Mouse (Mus musculus): Measurements from ENCODE around the gene Snrpf. TPM values are rescaled to one million over a fixed set of nuclear protein-coding genes. Genes with fewer than 3 reads are reported as not detected.

The Snrpf gene
- polyA plus RNA-seq, 1 experiment = 38.6 TPM

DNA sequence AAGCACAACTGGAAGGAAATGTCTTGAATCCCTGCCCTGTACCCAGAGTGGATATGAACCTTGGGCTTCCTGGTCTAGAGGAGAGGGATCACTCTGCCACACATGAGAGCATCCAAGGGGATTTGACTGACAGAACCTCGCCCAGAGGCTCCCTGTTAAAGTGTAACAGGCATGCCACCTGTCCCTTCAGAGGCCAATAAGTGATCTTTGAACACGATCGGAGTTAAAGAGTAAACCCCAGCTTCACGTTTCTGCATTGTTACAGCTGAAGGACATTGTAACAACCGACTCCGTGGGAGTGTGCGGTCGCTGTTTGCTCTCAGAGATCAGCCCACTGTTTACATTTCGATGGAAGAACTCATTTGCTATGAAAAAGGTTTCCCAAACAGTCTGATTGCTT lies 34.2 kb upstream of the Snrpf start:
- Histone ChIP-seq H3K36me3 (ENCODE audit: control insufficient read depth, insufficient read depth, low read length) (no peaks in the 10 kb centered on the region), H3K27me3 (ENCODE audit: control insufficient read depth, insufficient read depth, low read length) (no peaks in the 10 kb centered on the region), H3K4me3 (ENCODE audit: low read depth, low read length) (no peak overlapping the region), H3K4me1 (ENCODE audit: control insufficient read depth, insufficient read depth, insufficient read length, low read length) (peaks cover 6% of the 10 kb centered on the region; the same call in 1 of the 2 replicates), H3K27ac (ENCODE audit: insufficient read depth, low read depth, low read length) (peak overlapping the region; percentile 86)
- TF ChIP-seq POLR2A (IDR thresholded peaks at IDR 0.05; ENCODE audit: low read depth, low read length) (no peak; the same call in 1 of the 2 replicates), CTCF (IDR thresholded peaks at IDR 0.05; ENCODE audit: extremely low read depth, insufficient read length, insufficient replicate concordance, low read depth, low read length) (no peak)
- WGBS = 10% methylated on average over 9 of the region's 9 CpGs

DNA sequence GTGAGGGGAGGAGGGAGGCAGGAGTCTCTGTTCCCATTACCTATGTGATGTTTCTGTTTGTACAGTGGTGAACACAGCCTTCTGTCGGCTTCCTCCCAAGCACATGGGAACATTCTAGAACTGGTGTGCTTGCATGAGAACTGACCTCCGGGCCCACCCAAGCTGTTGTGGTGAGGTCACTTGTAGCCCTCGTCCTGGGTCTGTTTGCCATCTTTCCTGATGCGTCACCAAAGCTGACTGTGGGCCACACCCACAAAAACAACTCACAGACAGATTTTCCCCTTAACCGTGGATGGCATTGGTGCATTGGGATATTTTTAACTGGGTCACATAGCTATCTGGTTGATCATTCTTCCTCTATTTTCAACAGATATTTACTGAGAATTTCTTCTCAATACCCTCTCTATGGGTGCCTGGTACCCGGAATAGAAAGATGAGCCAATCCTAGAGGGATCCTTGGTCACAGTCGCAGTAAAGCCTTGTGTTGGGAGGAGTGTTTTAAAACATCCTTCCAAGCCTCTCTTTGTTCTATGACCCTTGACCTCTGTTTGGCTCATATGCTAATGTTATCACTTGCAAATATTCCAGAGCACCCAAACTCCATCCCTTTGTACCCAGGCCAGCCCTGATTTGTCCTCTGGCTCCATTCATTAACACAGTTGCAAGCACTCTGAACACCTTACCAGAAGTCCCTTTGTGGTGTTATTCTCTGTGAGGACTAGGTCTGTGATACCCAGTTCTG lies 31.1 kb upstream of the Snrpf start:
- H3K36me3 ChIP-seq (ENCODE audit: control insufficient read depth, insufficient read depth, low read length) = no peaks in the 10 kb centered on the region
- TF ChIP-seq POLR2A (IDR thresholded peaks at IDR 0.05; ENCODE audit: low read depth, low read length) = no peak
- no peak for TF ChIP-seq CTCF (IDR thresholded peaks at IDR 0.05; ENCODE audit: extremely low read depth, insufficient read length, insufficient replicate concordance, low read depth, low read length)
- WGBS = 38% methylated on average over 7 of the region's 7 CpGs
- peaks cover 6% of the 10 kb centered on the region; the same call in 1 of the 2 replicates for H3K4me1 ChIP-seq (ENCODE audit: control insufficient read depth, insufficient read depth, insufficient read length, low read length)
- no peaks in the 10 kb centered on the region for H3K27me3 ChIP-seq (ENCODE audit: control insufficient read depth, insufficient read depth, low read length)
- H3K4me3 ChIP-seq (ENCODE audit: low read depth, low read length) = no peak overlapping the region
- no peak overlapping the region for H3K27ac ChIP-seq (ENCODE audit: insufficient read depth, low read depth, low read length)

DNA sequence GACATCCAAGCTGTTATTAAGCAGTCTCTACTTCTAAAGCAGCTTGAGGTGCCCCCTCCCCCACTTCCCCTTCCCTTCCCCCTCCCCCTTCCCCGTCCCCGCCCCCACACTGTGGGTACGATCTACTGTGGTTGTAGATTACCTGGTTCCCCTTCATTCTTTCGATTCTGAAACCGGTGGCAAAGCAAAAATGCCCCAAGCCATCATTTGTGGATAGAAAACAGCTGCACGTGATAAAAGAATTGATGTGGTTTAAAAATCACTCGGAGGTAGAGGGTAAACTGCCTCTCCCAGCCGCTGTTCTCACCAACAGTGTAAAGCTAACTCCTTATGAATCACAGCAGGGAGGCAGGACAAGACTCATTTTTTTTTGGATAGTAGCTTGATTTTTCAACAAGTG lies 25.3 kb upstream of the Snrpf start:
- H3K36me3 ChIP-seq (ENCODE audit: control insufficient read depth, insufficient read depth, low read length) = no peaks in the 10 kb centered on the region
- 72% methylated on average over 8 of the region's 8 CpGs for WGBS
- TF ChIP-seq CTCF (IDR thresholded peaks at IDR 0.05; ENCODE audit: extremely low read depth, insufficient read length, insufficient replicate concordance, low read depth, low read length) = no peak
- no peak overlapping the region for H3K27ac ChIP-seq (ENCODE audit: insufficient read depth, low read depth, low read length)
- H3K4me1 ChIP-seq (ENCODE audit: control insufficient read depth, insufficient read depth, insufficient read length, low read length) = no peaks in the 10 kb centered on the region
- H3K4me3 ChIP-seq (ENCODE audit: low read depth, low read length) = no peak overlapping the region
- no peaks in the 10 kb centered on the region for H3K27me3 ChIP-seq (ENCODE audit: control insufficient read depth, insufficient read depth, low read length)

DNA sequence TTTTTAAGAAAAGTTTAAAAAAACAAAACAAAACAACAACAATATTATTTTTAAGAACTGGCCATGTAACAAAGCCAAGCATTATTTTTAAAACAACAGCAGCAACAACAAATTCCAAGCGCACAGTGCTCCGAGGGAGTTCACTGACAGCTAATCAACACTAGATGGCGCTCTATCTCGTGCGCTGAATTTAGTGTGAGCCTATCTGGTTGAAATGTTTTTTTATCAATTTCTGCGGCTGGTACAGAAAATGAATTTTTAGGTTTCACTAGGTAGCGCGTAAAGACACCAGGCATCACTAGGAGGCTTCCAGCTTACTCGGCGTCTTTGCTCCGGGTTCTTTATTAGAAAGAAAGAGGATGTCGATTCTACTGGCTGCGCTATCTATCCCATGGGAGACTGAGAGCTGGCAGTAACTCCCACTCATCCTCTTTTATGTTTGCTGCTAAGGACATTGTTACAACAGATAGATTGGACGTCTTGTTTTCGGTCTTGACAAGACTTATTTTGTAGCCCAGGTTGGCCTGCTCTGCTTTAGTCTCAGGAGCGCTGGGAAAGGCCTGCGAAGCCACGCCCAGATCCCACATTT lies 22.0 kb upstream of the Snrpf start:
- Histone ChIP-seq H3K36me3 (ENCODE audit: control insufficient read depth, insufficient read depth, low read length) (no peaks in the 10 kb centered on the region), H3K27ac (ENCODE audit: insufficient read depth, low read depth, low read length) (no peak overlapping the region), H3K4me3 (ENCODE audit: low read depth, low read length) (no peak overlapping the region), H3K4me1 (ENCODE audit: control insufficient read depth, insufficient read depth, insufficient read length, low read length) (no peaks in the 10 kb centered on the region), H3K27me3 (ENCODE audit: control insufficient read depth, insufficient read depth, low read length) (no peaks in the 10 kb centered on the region)
- WGBS = 42% methylated on average over 18 of the region's 18 CpGs
- no peak for TF ChIP-seq POLR2A (IDR thresholded peaks at IDR 0.05; ENCODE audit: low read depth, low read length)
- TF ChIP-seq CTCF (IDR thresholded peaks at IDR 0.05; ENCODE audit: extremely low read depth, insufficient read length, insufficient replicate concordance, low read depth, low read length) = peak; percentile 62; the same call in 1 of the 2 replicates

DNA sequence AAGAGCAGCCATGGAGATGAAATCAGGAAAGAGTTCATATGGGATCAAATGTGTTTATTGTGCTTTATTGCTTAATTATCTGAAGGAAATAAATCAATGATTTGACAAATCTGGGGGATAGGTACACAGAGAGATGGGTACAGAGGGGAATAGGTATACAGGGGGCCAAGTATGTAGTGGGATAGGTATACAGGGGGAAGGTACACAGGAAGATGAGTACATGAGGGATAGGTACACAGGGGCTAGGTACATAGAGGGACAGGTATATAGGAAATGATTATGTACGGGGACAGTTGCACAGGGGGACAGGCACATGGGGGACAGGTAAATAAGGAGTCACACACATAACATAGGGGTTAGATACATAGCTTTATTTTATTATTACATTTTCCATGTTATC lies 21.4 kb upstream of the Snrpf start:
- Histone ChIP-seq H3K4me1 (ENCODE audit: control insufficient read depth, insufficient read depth, insufficient read length, low read length) (no peaks in the 10 kb centered on the region), H3K4me3 (ENCODE audit: low read depth, low read length) (no peak overlapping the region), H3K27ac (ENCODE audit: insufficient read depth, low read depth, low read length) (no peak overlapping the region), H3K36me3 (ENCODE audit: control insufficient read depth, insufficient read depth, low read length) (no peaks in the 10 kb centered on the region), H3K27me3 (ENCODE audit: control insufficient read depth, insufficient read depth, low read length) (no peaks in the 10 kb centered on the region)
- TF ChIP-seq CTCF (IDR thresholded peaks at IDR 0.05; ENCODE audit: extremely low read depth, insufficient read length, insufficient replicate concordance, low read depth, low read length) = no peak
- no peak for TF ChIP-seq POLR2A (IDR thresholded peaks at IDR 0.05; ENCODE audit: low read depth, low read length)
- WGBS = 95% methylated on average over 1 of the region's 1 CpGs

DNA sequence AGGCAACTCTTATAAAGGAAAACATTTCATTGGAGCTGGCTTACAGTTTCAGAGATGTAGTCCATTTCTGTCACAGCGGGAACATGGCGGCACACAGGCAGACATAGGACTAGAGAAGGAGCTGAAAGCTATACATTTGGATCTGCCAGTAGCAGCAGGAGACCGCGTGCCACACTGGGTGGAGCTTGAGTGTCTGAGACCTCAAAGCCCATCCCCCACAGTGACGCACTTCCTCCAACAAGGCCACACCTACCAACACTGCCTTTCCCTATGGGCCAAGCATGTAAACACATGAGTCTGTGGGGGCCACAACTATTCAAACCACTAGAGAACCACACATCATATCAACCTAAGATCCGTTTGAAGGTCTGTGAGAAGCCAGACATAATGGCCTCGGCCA lies 19.7 kb upstream of the Snrpf start:
- H3K27ac ChIP-seq (ENCODE audit: insufficient read depth, low read depth, low read length) = no peak overlapping the region
- H3K27me3 ChIP-seq (ENCODE audit: control insufficient read depth, insufficient read depth, low read length) = no peaks in the 10 kb centered on the region
- no peak overlapping the region for H3K4me3 ChIP-seq (ENCODE audit: low read depth, low read length)
- no peak for TF ChIP-seq POLR2A (IDR thresholded peaks at IDR 0.05; ENCODE audit: low read depth, low read length)
- no peak for TF ChIP-seq CTCF (IDR thresholded peaks at IDR 0.05; ENCODE audit: extremely low read depth, insufficient read length, insufficient replicate concordance, low read depth, low read length)
- no peaks in the 10 kb centered on the region for H3K36me3 ChIP-seq (ENCODE audit: control insufficient read depth, insufficient read depth, low read length)
- WGBS = 96% methylated on average over 7 of the region's 7 CpGs
- H3K4me1 ChIP-seq (ENCODE audit: control insufficient read depth, insufficient read depth, insufficient read length, low read length) = no peaks in the 10 kb centered on the region

DNA sequence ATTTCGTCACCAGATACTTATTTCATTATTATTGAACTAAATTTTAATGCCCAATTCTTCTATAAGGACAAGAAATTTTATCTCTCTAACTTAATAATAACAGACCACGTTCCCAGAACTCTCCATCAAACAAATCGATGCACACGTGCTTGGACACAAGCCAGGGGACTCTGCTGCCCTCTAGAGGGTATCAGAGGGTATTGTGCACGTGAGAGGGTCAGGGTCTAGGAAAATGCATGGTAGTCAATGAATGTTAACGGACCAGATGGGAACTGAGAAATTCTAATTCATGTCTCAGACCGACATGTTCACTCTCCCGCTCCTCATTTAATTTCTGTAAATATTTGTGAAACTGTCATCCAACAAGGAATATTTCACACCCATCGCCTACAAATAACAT lies 18.5 kb upstream of the Snrpf start:
- Histone ChIP-seq H3K4me1 (ENCODE audit: control insufficient read depth, insufficient read depth, insufficient read length, low read length) (no peaks in the 10 kb centered on the region), H3K36me3 (ENCODE audit: control insufficient read depth, insufficient read depth, low read length) (no peaks in the 10 kb centered on the region), H3K27me3 (ENCODE audit: control insufficient read depth, insufficient read depth, low read length) (no peaks in the 10 kb centered on the region), H3K27ac (ENCODE audit: insufficient read depth, low read depth, low read length) (no peak overlapping the region), H3K4me3 (ENCODE audit: low read depth, low read length) (no peak overlapping the region)
- peak; percentile 28; the same call in 1 of the 2 replicates for TF ChIP-seq CTCF (IDR thresholded peaks at IDR 0.05; ENCODE audit: extremely low read depth, insufficient read length, insufficient replicate concordance, low read depth, low read length)
- TF ChIP-seq POLR2A (IDR thresholded peaks at IDR 0.05; ENCODE audit: low read depth, low read length) = no peak
- 66% methylated on average over 9 of the region's 9 CpGs for WGBS

All from small intestine, adult 2 months (tissue).